Mouse (Mus musculus): Measurements from ENCODE around the gene 2310057M21Rik. TPM values are rescaled to one million over a fixed set of nuclear protein-coding genes. Genes with fewer than 3 reads are reported as not detected.
"Not testable (repeated sequence)": the region's sequence is repeated elsewhere in the genome, so short reads cannot be mapped to it uniquely, and the experiment has no call there.

Gene 2310057M21Rik
- polyA plus RNA-seq (2014; fragmentation: Nextera tagmentation; extraction: Ambion mirVana) = 18.5 and 21.3 TPM in 2 replicates

DNA sequence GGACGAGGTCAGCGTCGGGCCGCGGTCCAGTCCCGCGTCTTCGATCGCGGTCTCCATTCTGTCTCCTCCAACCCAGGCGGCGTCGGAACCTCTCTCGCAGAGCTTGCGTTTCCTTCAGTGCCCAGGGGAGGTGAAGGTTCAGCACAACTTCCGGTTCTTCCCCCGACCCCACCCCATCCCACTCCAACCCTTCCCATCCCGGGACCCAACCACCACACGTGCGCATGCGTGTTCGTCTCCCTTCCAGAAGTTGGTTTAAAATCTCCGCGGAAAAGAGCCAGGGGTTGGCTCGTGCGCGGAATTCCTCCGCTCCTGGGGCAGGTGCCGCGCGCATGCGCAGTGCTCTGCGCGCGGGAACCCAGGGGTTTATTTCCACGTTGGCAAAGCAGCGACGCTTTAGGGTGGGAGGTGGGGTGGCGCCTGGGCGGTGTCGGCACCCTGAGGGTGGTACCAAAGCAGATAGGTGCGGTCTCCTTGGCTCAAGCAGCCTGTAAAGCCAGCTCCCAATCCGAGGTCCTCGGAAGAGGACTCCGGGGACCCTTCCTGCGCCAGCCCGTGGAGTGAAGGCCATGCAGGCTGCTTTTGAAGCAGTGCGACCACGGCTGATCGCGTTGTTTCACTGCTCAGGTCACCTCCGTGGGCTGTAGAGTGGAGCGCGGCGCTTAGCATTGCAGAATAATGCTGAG, at the start of gene 2310057M21Rik:
TSS of gene 2310057M21Rik (minus strand) at position 145 of the 686 bp plus-strand sequence.
- no peaks in the 10 kb centered on the region for H3K27me3 ChIP-seq (ENCODE audit: control insufficient read depth, insufficient read depth, low read length)
- ATAC-seq (replicated peaks; ENCODE audit: low FRiP score) (peak; percentile 96), DNase-seq (ENCODE audit: low spot score) (peak; percentile 98)
- H3K4me2 ChIP-seq (ENCODE audit: low read depth, low read length, severe bottlenecking) = peak within 1 kb of the TSS; percentile 95
- H3K27ac ChIP-seq (ENCODE audit: low read depth, low read length) = peak within 1 kb of the TSS; percentile 82
- peaks cover 5% of the 10 kb centered on the region; the same call in 1 of the 2 replicates for H3K4me1 ChIP-seq (replicated peaks; ENCODE audit: control insufficient read depth, insufficient read depth, low read length)
- WGBS = under 1% methylated on average over 55 of the region's 55 CpGs
- H3K9me3 ChIP-seq (ENCODE audit: control insufficient read depth, low read length) = no peaks in the 10 kb centered on the region
- H3K36me3 ChIP-seq (ENCODE audit: control insufficient read depth, insufficient read depth, low read length) = no peaks in the 10 kb centered on the region
- peak within 1 kb of the TSS; percentile 96 for H3K9ac ChIP-seq (ENCODE audit: low read length)
- H3K4me3 ChIP-seq (ENCODE audit: low read depth, low read length) = peak within 1 kb of the TSS; percentile 78

DNA sequence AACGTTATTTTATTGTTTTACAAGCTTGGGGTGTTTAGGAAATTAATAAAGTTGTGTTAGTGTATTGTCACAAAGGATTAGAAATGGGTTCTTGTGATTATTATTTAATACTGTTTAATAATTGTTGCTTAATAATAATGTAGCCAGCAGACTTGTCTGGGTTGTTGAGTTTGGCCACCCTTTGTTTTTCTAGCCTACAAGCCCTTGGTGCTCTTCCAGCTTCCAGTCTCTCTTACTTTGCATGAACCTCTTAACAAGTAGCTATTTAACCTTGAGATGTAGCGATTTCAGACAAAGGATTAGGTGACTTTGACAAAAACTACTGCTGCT, 49.3 kb upstream of the 2310057M21Rik start:
- Histone ChIP-seq H3K4me2 (ENCODE audit: low read depth, low read length, severe bottlenecking) (no peak overlapping the region), H3K4me3 (ENCODE audit: low read depth, low read length) (no peak overlapping the region), H3K27me3 (ENCODE audit: control insufficient read depth, insufficient read depth, low read length) (no peaks in the 10 kb centered on the region), H3K4me1 (replicated peaks; ENCODE audit: control insufficient read depth, insufficient read depth, low read length) (peaks cover 11% of the 10 kb centered on the region; the same call in 1 of the 2 replicates), H3K36me3 (ENCODE audit: control insufficient read depth, insufficient read depth, low read length) (no peaks in the 10 kb centered on the region), H3K9me3 (ENCODE audit: control insufficient read depth, low read length) (no peaks in the 10 kb centered on the region), H3K27ac (ENCODE audit: low read depth, low read length) (no peak overlapping the region), H3K9ac (ENCODE audit: low read length) (no peak overlapping the region)
- DNase-seq (ENCODE audit: low spot score) = no peak
- ATAC-seq (replicated peaks; ENCODE audit: low FRiP score) = no peak
- WGBS = 77% methylated on average over 2 of the region's 2 CpGs

DNA sequence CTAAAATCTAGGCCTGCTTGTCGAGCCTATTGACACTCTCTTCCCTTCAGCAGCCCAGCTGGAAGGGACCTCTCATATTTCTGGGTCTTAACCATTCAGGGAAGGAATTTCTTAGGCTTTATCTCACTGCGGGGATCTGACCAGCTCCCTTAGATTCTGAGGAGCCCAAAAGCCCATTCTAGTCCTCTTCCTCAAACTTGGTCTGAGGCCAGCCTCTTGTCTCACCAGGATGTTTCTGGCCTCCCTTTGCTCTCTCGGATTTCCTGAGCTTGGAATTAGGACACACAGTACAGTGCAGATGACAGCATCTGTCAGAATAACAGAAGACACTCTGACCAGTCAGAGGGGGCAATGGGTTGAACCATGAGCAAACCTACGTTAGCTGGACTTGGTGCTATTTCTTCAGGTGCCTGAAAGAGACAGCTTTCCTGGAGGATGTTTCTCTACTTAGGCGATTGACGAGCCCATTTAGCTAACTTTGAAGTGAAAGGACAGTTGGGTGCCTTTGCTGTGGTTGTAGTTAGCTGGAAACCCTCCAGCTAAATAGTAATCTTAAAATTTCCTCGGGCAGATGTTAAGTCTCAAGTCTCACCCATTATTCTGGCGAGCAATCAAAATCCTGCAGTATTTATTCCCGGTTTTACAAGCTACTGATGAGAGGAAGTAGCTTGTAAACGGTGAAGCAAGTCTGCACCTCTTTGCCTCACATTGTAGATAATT, 48.8 kb upstream of the 2310057M21Rik start:
- H3K4me3 ChIP-seq (ENCODE audit: low read depth, low read length) = peak overlapping the region; percentile 94
- H3K27ac ChIP-seq (ENCODE audit: low read depth, low read length) = no peak overlapping the region
- DNase-seq (ENCODE audit: low spot score) = no peak
- no peaks in the 10 kb centered on the region for H3K36me3 ChIP-seq (ENCODE audit: control insufficient read depth, insufficient read depth, low read length)
- WGBS = 66% methylated on average over 10 of the region's 10 CpGs
- H3K27me3 ChIP-seq (ENCODE audit: control insufficient read depth, insufficient read depth, low read length) = no peaks in the 10 kb centered on the region
- no peaks in the 10 kb centered on the region for H3K9me3 ChIP-seq (ENCODE audit: control insufficient read depth, low read length)
- H3K4me1 ChIP-seq (replicated peaks; ENCODE audit: control insufficient read depth, insufficient read depth, low read length) = peaks cover 11% of the 10 kb centered on the region; the same call in 1 of the 2 replicates
- ATAC-seq (replicated peaks; ENCODE audit: low FRiP score) = no peak
- peak overlapping the region; percentile 27; the same call in 1 of the 2 replicates for H3K9ac ChIP-seq (ENCODE audit: low read length)
- H3K4me2 ChIP-seq (ENCODE audit: low read depth, low read length, severe bottlenecking) = peak overlapping the region; percentile 81

DNA sequence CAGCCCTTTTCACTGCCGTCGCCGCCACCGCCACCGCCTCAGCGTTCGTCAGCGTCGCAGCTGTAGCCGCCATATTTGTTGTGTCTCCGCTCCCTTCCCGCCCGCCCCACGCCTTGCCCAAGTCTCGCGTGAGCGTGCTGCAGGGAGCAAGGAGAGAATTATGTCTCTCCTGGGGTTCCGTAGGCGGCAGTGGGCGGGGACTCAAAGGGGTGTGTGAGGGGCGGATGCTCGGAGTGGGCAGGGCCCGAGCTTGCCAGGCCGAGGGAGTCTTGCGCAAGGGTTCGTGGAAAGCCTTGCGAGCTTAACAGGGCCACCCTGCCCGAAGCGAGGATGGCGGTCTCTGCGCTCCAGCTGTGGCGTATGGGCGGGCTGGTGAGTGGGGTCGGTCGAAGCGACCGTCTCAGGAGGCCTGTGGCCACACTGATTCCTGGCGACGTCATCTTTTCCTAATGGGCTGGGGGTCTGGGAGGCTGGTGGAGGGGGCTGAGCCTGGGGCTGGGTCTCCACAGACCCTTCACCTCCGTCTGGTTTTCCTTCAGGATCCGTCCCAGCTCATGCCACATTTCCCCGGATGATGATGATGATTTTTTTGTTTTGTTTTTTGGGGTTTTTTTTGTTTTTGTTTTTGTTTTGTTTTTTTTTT, 48.0 kb upstream of the 2310057M21Rik start, which contains the start of the genes Ikzf5 and Acadsb:
TSS of gene Ikzf5 (minus strand) at position 106 of the 643 bp plus-strand sequence.
TSS of gene Acadsb (plus strand) at position 186 of the 643 bp plus-strand sequence.
- under 1% methylated on average over 42 of the region's 42 CpGs for WGBS
- Histone ChIP-seq H3K4me2 (ENCODE audit: low read depth, low read length, severe bottlenecking) (peak within 1 kb of the TSS; percentile 81), H3K27ac (ENCODE audit: low read depth, low read length) (0 out of 2 replicates have a peak within 1 kb of the TSS, but pooled peaks have one; percentile 25), H3K9ac (ENCODE audit: low read length) (peak within 1 kb of the TSS; percentile 94), H3K9me3 (ENCODE audit: control insufficient read depth, low read length) (no peaks in the 10 kb centered on the region), H3K4me3 (ENCODE audit: low read depth, low read length) (peak within 1 kb of the TSS; percentile 94), H3K27me3 (ENCODE audit: control insufficient read depth, insufficient read depth, low read length) (no peaks in the 10 kb centered on the region), H3K36me3 (ENCODE audit: control insufficient read depth, insufficient read depth, low read length) (no peaks in the 10 kb centered on the region), H3K4me1 (replicated peaks; ENCODE audit: control insufficient read depth, insufficient read depth, low read length) (peaks cover 11% of the 10 kb centered on the region; the same call in 1 of the 2 replicates)
- ATAC-seq (replicated peaks; ENCODE audit: low FRiP score) (peak; percentile 98), DNase-seq (ENCODE audit: low spot score) (peak; percentile 97)

DNA sequence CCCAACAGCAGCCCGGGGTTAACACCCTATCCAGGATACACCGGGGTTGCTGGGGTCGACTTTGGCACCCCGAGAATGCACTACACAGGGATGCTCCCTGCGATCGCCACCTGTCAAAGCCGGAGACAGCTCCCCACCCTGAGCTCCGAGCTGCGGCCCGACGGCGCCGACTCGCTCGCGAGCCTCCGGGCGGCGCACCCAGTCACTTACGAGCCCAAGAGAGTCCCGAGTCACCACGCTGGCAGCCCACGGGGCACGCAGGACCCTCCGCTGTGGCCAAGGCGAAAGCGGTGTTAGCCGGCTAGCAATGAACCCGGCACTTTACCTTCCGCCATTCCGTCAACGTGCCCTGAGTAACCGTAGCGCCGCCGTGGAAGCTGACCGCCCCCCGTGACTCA, 47.4 kb upstream of the 2310057M21Rik start:
- no peaks in the 10 kb centered on the region for H3K9me3 ChIP-seq (ENCODE audit: control insufficient read depth, low read length)
- no peaks in the 10 kb centered on the region for H3K27me3 ChIP-seq (ENCODE audit: control insufficient read depth, insufficient read depth, low read length)
- H3K9ac ChIP-seq (ENCODE audit: low read length) = peak overlapping the region; percentile 94
- DNase-seq (ENCODE audit: low spot score) = peak; percentile 67
- H3K27ac ChIP-seq (ENCODE audit: low read depth, low read length) = 0 out of 2 replicates have a peak overlapping the region, but pooled peaks have one; percentile 25
- H3K4me1 ChIP-seq (replicated peaks; ENCODE audit: control insufficient read depth, insufficient read depth, low read length) = peaks cover 11% of the 10 kb centered on the region; the same call in 1 of the 2 replicates
- no peaks in the 10 kb centered on the region for H3K36me3 ChIP-seq (ENCODE audit: control insufficient read depth, insufficient read depth, low read length)
- H3K4me2 ChIP-seq (ENCODE audit: low read depth, low read length, severe bottlenecking) = peak overlapping the region; percentile 81
- peak; percentile 57 for ATAC-seq (replicated peaks; ENCODE audit: low FRiP score)
- WGBS = under 1% methylated on average over 38 of the region's 38 CpGs
- peak overlapping the region; percentile 94 for H3K4me3 ChIP-seq (ENCODE audit: low read depth, low read length)

DNA sequence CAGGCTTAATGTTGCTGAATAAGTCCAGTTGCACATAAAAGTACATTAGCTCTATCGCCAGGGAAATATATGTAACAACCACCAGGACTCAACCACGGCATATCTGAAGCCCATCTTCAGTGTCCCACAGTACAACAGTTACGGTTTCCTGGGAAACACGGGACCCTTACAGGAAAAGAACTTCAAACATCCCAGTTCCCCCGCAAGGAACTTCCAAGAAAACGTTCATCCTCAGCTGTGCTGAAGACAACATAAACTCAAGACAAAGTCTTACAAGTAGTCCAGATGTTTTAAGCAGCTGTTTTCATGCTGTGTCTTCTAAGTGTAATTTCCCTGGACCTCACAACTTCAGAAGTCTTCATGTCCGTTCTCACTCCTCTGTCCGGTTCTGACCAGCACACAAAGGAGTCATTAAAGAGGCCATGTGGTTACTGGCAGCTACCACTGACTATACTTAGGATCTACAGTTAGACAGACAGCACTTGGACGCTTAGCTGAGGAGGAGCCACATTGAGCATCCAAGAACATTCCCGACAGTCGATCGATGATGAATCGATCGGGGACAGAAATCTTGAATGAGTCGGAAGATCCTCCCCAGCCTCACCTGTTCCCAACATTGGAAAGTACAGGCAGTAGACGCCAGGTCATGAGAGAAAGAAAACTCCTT, 46.9 kb upstream of the 2310057M21Rik start:
- 9% methylated on average over 16 of the region's 16 CpGs for WGBS
- Histone ChIP-seq H3K4me2 (ENCODE audit: low read depth, low read length, severe bottlenecking) (peak overlapping the region; percentile 81), H3K27ac (ENCODE audit: low read depth, low read length) (no peak overlapping the region), H3K4me1 (replicated peaks; ENCODE audit: control insufficient read depth, insufficient read depth, low read length) (peaks cover 11% of the 10 kb centered on the region; the same call in 1 of the 2 replicates), H3K27me3 (ENCODE audit: control insufficient read depth, insufficient read depth, low read length) (no peaks in the 10 kb centered on the region), H3K4me3 (ENCODE audit: low read depth, low read length) (peak overlapping the region; percentile 94), H3K9me3 (ENCODE audit: control insufficient read depth, low read length) (no peaks in the 10 kb centered on the region), H3K36me3 (ENCODE audit: control insufficient read depth, insufficient read depth, low read length) (no peaks in the 10 kb centered on the region), H3K9ac (ENCODE audit: low read length) (peak overlapping the region; percentile 94)
- DNase-seq (ENCODE audit: low spot score) (no peak), ATAC-seq (replicated peaks; ENCODE audit: low FRiP score) (no peak)

DNA sequence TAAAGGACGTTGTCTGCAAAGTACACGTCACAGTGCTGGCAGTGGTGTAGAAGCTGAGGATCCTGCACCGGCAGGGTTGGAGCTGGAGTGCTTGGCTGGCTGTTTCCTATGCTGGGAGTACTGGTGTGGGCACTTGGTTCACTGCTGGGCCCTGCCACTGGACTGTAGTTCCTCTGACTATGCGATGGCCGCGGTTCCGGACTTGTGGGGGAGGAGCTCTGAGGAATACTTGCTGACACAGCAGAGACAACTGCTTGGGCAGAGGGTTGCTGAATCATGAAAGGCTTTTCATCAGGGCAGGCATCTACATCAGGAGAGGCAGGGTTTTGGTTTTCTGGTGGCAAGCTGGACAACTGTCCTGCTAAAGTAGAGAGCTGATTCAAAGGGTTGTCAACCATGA, 29.2 kb upstream of the 2310057M21Rik start:
- WGBS = 93% methylated on average over 6 of the region's 7 CpGs
- H3K27ac ChIP-seq (ENCODE audit: low read depth, low read length); H3K27me3 ChIP-seq (ENCODE audit: control insufficient read depth, insufficient read depth, low read length); H3K9ac ChIP-seq (ENCODE audit: low read length); H3K4me3 ChIP-seq (ENCODE audit: low read depth, low read length); H3K4me2 ChIP-seq (ENCODE audit: low read depth, low read length, severe bottlenecking); H3K4me1 ChIP-seq (replicated peaks; ENCODE audit: control insufficient read depth, insufficient read depth, low read length); H3K9me3 ChIP-seq (ENCODE audit: control insufficient read depth, low read length); H3K36me3 ChIP-seq (ENCODE audit: control insufficient read depth, insufficient read depth, low read length); ATAC-seq (replicated peaks; ENCODE audit: low FRiP score); DNase-seq (ENCODE audit: low spot score): not testable (repeated sequence)
